ENCODE assay signal across 14 mouse cellular contexts in the genomic region with DNA sequence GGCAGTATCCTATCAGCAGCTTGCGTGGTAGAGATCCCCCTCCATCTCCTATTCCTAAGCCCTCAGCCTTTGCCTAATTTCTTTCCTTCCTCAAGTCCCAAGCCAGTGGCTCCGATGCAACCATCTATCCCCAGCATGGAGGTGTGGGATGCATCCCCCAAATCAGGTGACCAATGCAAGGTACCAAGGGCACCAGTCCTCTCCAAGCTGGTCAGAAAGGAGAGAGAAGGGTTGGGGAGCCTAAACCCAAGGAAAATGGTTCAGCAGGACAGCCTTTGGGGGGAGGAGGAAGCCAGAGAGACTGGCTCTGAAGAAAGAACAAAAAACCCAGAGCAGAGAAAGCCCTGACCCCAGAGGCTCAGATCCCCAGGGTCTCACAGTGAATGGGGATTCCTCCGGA. TPM values are rescaled to one million over a fixed set of nuclear protein-coding genes. Genes with fewer than 3 reads are reported as not detected.
A peak's percentile ranks its signal among the peaks of the same experiment; 100 is the strongest.
DNase-seq lines count a peak whose midpoint lies in the region; ATAC-seq and TF ChIP-seq lines count a peak whose summit lies in the region.
"Had no signal": no experiment of that assay in that cellular context is flagged by ENCODE, and none has a peak within 500 bp of the region (broad histone marks: within the 10 kb centered on the region; RNA-seq: fewer than 3 reads in every experiment).

No protein-coding gene starts in this region.

- H3K9me3 ChIP-seq in hindbrain, embryonic 11.5 days (ENCODE audit: control insufficient read depth, low read length): no peaks in the 10 kb centered on the region
- H3K9me3 ChIP-seq in hindbrain, embryonic 14.5 days (ENCODE audit: control insufficient read depth, low read length): no peaks in the 10 kb centered on the region
- no peaks in the 10 kb centered on the region for H3K9me3 ChIP-seq in CH12.LX (replicated peaks; ENCODE audit: low read length)
- no peaks in the 10 kb centered on the region for H3K9me3 ChIP-seq in forebrain, embryonic 10.5 days
- H3K9me3 ChIP-seq in limb, embryonic 10.5 days (replicated peaks): no peaks in the 10 kb centered on the region

- intact Hi-C loops in left cerebral cortex, adult 2 months (cut with DNase I): no loop called here

- H3K27me3 ChIP-seq in hindbrain, embryonic 11.5 days (ENCODE audit: control insufficient read depth, insufficient read depth, low read length): no peaks in the 10 kb centered on the region
- no peaks in the 10 kb centered on the region for H3K27me3 ChIP-seq in hindbrain, embryonic 14.5 days (ENCODE audit: control insufficient read depth, insufficient read depth, low read length)
- no peaks in the 10 kb centered on the region for H3K27me3 ChIP-seq in CH12.LX (replicated peaks)
- H3K27me3 ChIP-seq in forebrain, embryonic 10.5 days (ENCODE audit: poor library complexity, severe bottlenecking): no peaks in the 10 kb centered on the region
- no peaks in the 10 kb centered on the region for H3K27me3 ChIP-seq in limb, embryonic 10.5 days (ENCODE audit: low read depth, poor library complexity, severe bottlenecking)

- no peaks in the 10 kb centered on the region for H3K36me3 ChIP-seq in hindbrain, embryonic 11.5 days (ENCODE audit: control insufficient read depth, insufficient read depth, low read length)
- no peaks in the 10 kb centered on the region for H3K36me3 ChIP-seq in hindbrain, embryonic 14.5 days (replicated peaks; ENCODE audit: control insufficient read depth, insufficient read depth)
- H3K36me3 ChIP-seq in CH12.LX (replicated peaks in 1 of 2; ENCODE audit: control insufficient read depth in 1 of 2, insufficient read depth in 1 of 2, low read length in 1 of 2): peaks cover 0 to 25% of the 10 kb centered on the region in 2 experiments
- peaks cover 41% of the 10 kb centered on the region for H3K36me3 ChIP-seq in forebrain, embryonic 10.5 days (replicated peaks)
- peaks cover 47% of the 10 kb centered on the region for H3K36me3 ChIP-seq in limb, embryonic 10.5 days

- TF ChIP-seq POLR2A in CH12.LX (IDR thresholded peaks at IDR 0.05; ENCODE audit: low read depth, low read length): no peak

- dilution Hi-C loops in CH12.LX (cut with MboI; ENCODE audit: extremely low pct_ligation_motif_present, extremely low pct_unique_long_range_greater_than_20kb, low sequenced_read_pairs): no loop called here

- in situ Hi-C loops in CH12.LX (cut with MboI; ENCODE audit: low pct_ligation_motif_present, low pct_unique_long_range_greater_than_20kb, low sequenced_read_pairs): no loop called here

- WGBS in hindbrain, embryonic 11.5 days: 35% methylated on average over 3 of the region's 3 CpGs
- 43% methylated on average over 3 of the region's 3 CpGs for WGBS in hindbrain, embryonic 14.5 days
- 35% methylated on average over 3 of the region's 3 CpGs for WGBS in forebrain, embryonic 10.5 days
- 77% methylated on average over 3 of the region's 3 CpGs for WGBS in limb, embryonic 10.5 days

- peak overlapping the region; percentile 47; the same call in 1 of the 2 replicates for H3K27ac ChIP-seq in hindbrain, embryonic 11.5 days (ENCODE audit: low read depth, low read length)
- H3K27ac ChIP-seq in hindbrain, embryonic 14.5 days: no peak overlapping the region
- H3K27ac ChIP-seq in CH12.LX (ENCODE audit: insufficient read depth, low read depth): peak overlapping the region; percentile 82
- H3K27ac ChIP-seq in forebrain, embryonic 10.5 days: peak overlapping the region; percentile 96
- 0 out of 2 replicates have a peak overlapping the region, but pooled peaks have one; percentile 38 for H3K27ac ChIP-seq in limb, embryonic 10.5 days
- no peak overlapping the region for H3K27ac ChIP-seq in left cerebral cortex, adult 2 months

- peaks cover 17% of the 10 kb centered on the region for H3K4me1 ChIP-seq in hindbrain, embryonic 11.5 days (replicated peaks; ENCODE audit: control insufficient read depth, insufficient read depth, low read length)
- peaks cover 33% of the 10 kb centered on the region for H3K4me1 ChIP-seq in hindbrain, embryonic 14.5 days (replicated peaks; ENCODE audit: control insufficient read depth, insufficient read depth, low read length)
- peaks cover 13 to 52% of the 10 kb centered on the region in 2 experiments for H3K4me1 ChIP-seq in CH12.LX (ENCODE audit: control insufficient read depth in 1 of 2, insufficient read depth in 2 of 2)
- peaks cover 54% of the 10 kb centered on the region for H3K4me1 ChIP-seq in forebrain, embryonic 10.5 days
- peaks cover 48% of the 10 kb centered on the region for H3K4me1 ChIP-seq in limb, embryonic 10.5 days

- no peak for TF ChIP-seq CTCF in CH12.LX (conservative IDR thresholded peaks at IDR 0.05 in 1 of 2, IDR thresholded peaks at IDR 0.05 in 1 of 2; ENCODE audit: low read depth in 2 of 2, low read length in 2 of 2)
- no peak for TF ChIP-seq CTCF in left cerebral cortex, adult 2 months (IDR thresholded peaks at IDR 0.05)

- DNase-seq in hindbrain, embryonic 11.5 days (ENCODE audit: low spot score): peak; percentile 14
- no peak for DNase-seq in hindbrain, embryonic 14.5 days (ENCODE audit: low spot score)
- DNase-seq in CH12.LX (ENCODE audit: extremely low read depth): no peak
- DNase-seq in forebrain, embryonic 10.5 days (ENCODE audit: extremely low spot score, low spot score): no peak
- no peak for DNase-seq in limb, embryonic 10.5 days (ENCODE audit: low spot score)
- DNase-seq in left cerebral cortex, adult 2 months (ENCODE audit: extremely low spot score in 1 of 2, low spot score in 2 of 2): no peak
- no peak for DNase-seq in lung, postnatal 14 days
- DNase-seq in thymus, postnatal 0 days (ENCODE audit: low spot score): no peak
- DNase-seq: cerebellum, adult 9-11 months; heart, postnatal 14 days; left cerebral cortex, postnatal 4 days; thymus, postnatal 25 days had no signal

- no peak for TF ChIP-seq RAD21 in CH12.LX (IDR thresholded peaks at IDR 0.05; ENCODE audit: low read depth, low read length)

- no peak overlapping the region for H3K4me3 ChIP-seq in hindbrain, embryonic 11.5 days (ENCODE audit: low read depth, low read length)
- H3K4me3 ChIP-seq in hindbrain, embryonic 14.5 days (replicated peaks; ENCODE audit: low read length): no peak overlapping the region
- peak overlapping the region; percentile 7 to 24 (median 15) for H3K4me3 ChIP-seq in CH12.LX (replicated peaks in 1 of 3; ENCODE audit: low read depth in 2 of 3, low read length in 2 of 3, poor library complexity in 1 of 3)
- H3K4me3 ChIP-seq in forebrain, embryonic 10.5 days: peak overlapping the region; percentile 68
- no peak overlapping the region for H3K4me3 ChIP-seq in limb, embryonic 10.5 days
- H3K4me3 ChIP-seq in left cerebral cortex, adult 2 months: no peak overlapping the region
- H3K4me3 ChIP-seq: myocyte had no signal

- TF ChIP-seq EP300 in CH12.LX (IDR thresholded peaks at IDR 0.05; ENCODE audit: low read length): no peak

- H3K4me2 ChIP-seq in hindbrain, embryonic 11.5 days (replicated peaks; ENCODE audit: low read depth, low read length): 0 out of 2 replicates have a peak overlapping the region, but pooled peaks have one; percentile 14
- H3K4me2 ChIP-seq in hindbrain, embryonic 14.5 days (replicated peaks): no peak overlapping the region
- peak overlapping the region; percentile 67 for H3K4me2 ChIP-seq in CH12.LX (ENCODE audit: insufficient read depth, low read depth, poor library complexity, severe bottlenecking)

- peak overlapping the region; percentile 31 for H3K9ac ChIP-seq in hindbrain, embryonic 11.5 days (ENCODE audit: low read depth, low read length)
- H3K9ac ChIP-seq in hindbrain, embryonic 14.5 days: no peak overlapping the region
- peak overlapping the region; percentile 74 for H3K9ac ChIP-seq in CH12.LX (ENCODE audit: insufficient read depth, low read depth)

- no peaks in the 10 kb centered on the region; the same call in none of the 2 replicates for H3K79me2 ChIP-seq in CH12.LX (replicated peaks; ENCODE audit: control insufficient read depth, extremely low read depth, insufficient read depth, poor library complexity, severe bottlenecking)

- no peak for ATAC-seq in hindbrain, embryonic 11.5 days (ENCODE audit: low FRiP score)
- no peak for ATAC-seq in hindbrain, embryonic 14.5 days (ENCODE audit: low FRiP score)
- ATAC-seq: lung, postnatal 0 days had no signal

TF ChIP-seq in CH12.LX, 34 proteins besides CTCF, POLR2A, EP300 and RAD21:
- no peak for TF ChIP-seq SIN3A (IDR thresholded peaks at IDR 0.05; ENCODE audit: low read length)
- no peak for TF ChIP-seq JUND (conservative IDR thresholded peaks at IDR 0.05; ENCODE audit: low read depth, low read length)
- TF ChIP-seq RCOR1 (conservative IDR thresholded peaks at IDR 0.05; ENCODE audit: low read depth, low read length): no peak
- TF ChIP-seq MXI1 (IDR thresholded peaks at IDR 0.05; ENCODE audit: low read depth, low read length): no peak

RNA-seq across cellular contexts. Expression of gene Kdm2b, which starts 4.3 kb away (rescaled TPM):
- 59.9 and 67.6 TPM in 2 replicates for polyA plus RNA-seq in hindbrain, embryonic 11.5 days (2014; fragmentation: Nextera tagmentation; extraction: Ambion mirVana)
- 80.8 and 87.1 TPM in 2 replicates for polyA plus RNA-seq in hindbrain, embryonic 14.5 days (2014; fragmentation: Nextera tagmentation; extraction: Ambion mirVana)
- total RNA-seq in CH12.LX (2012; rRNA removed): 80.1 and 87.1 TPM in 2 replicates
- total RNA-seq in CH12.LX (2014; rRNA removed): 69.3 and 76.7 TPM in 2 replicates
- polyA plus RNA-seq in CH12.LX (2012; ENCODE audit: insufficient read length, low read depth): 120 and 138 TPM in 2 replicates
- 83.3 and 83.4 TPM in 2 replicates for polyA plus RNA-seq in forebrain, embryonic 10.5 days (2016; fragmentation: Nextera tagmentation; extraction: Ambion mirVana)
- polyA plus RNA-seq in limb, embryonic 10.5 days (2016; fragmentation: Nextera tagmentation; extraction: Ambion mirVana): 108 and 115 TPM in 2 replicates
- total RNA-seq in left cerebral cortex, adult 2 months (2021): 10 to 100 TPM; 25.4 to 27.4 TPM
- polyA plus RNA-seq in thymus, postnatal 0 days (2015; fragmentation: Nextera tagmentation; extraction: Ambion mirVana): 29.6 and 31.8 TPM in 2 replicates

RNA-seq across cellular contexts. Expression of gene Orai1, which starts 29.6 kb away (rescaled TPM):
- 10.1 and 12.7 TPM in 2 replicates for polyA plus RNA-seq in hindbrain, embryonic 11.5 days (2014; fragmentation: Nextera tagmentation; extraction: Ambion mirVana)
- polyA plus RNA-seq in hindbrain, embryonic 14.5 days (2014; fragmentation: Nextera tagmentation; extraction: Ambion mirVana): 16.2 and 18.0 TPM in 2 replicates
- 17.8 and 18.6 TPM in 2 replicates for total RNA-seq in CH12.LX (2012; rRNA removed)
- 14.6 and 17.4 TPM in 2 replicates for total RNA-seq in CH12.LX (2014; rRNA removed)
- 23.1 and 27.7 TPM in 2 replicates for polyA plus RNA-seq in CH12.LX (2012; ENCODE audit: insufficient read length, low read depth)
- 6.9 and 7.9 TPM in 2 replicates for polyA plus RNA-seq in forebrain, embryonic 10.5 days (2016; fragmentation: Nextera tagmentation; extraction: Ambion mirVana)
- 10.2 and 11.5 TPM in 2 replicates for polyA plus RNA-seq in limb, embryonic 10.5 days (2016; fragmentation: Nextera tagmentation; extraction: Ambion mirVana)
- total RNA-seq in left cerebral cortex, adult 2 months (2021): 1 to 10 TPM; 6.9 to 9.5 TPM
- 16.1 and 17.3 TPM in 2 replicates for polyA plus RNA-seq in thymus, postnatal 0 days (2015; fragmentation: Nextera tagmentation; extraction: Ambion mirVana)

Comparison
In these comparisons a context has a peak if more than half of its experiments do, and no peak if none do; other contexts are left out.
1. H3K27ac ChIP-seq: peak in hindbrain, embryonic 11.5 days (single experiment), CH12.LX (single experiment), forebrain, embryonic 10.5 days (single experiment) and limb, embryonic 10.5 days (single experiment); none in hindbrain, embryonic 14.5 days (single experiment) and left cerebral cortex, adult 2 months (single experiment).
2. H3K4me3 ChIP-seq: peak in CH12.LX (3 of 3) and forebrain, embryonic 10.5 days (single experiment); none in hindbrain, embryonic 11.5 days (single experiment), hindbrain, embryonic 14.5 days (single experiment), limb, embryonic 10.5 days (single experiment) and left cerebral cortex, adult 2 months (single experiment).